Mouse (Mus musculus): ENCODE data around the gene Rbp4. TPM values are rescaled to one million over a fixed set of nuclear protein-coding genes. Genes with fewer than 3 reads are reported as not detected.
A peak's percentile ranks its signal among the peaks of the same experiment; 100 is the strongest.

Rbp4 gene
- 1.1 TPM in 2 replicates for polyA plus RNA-seq (2014; fragmentation: Nextera tagmentation; extraction: Ambion mirVana)

DNA sequence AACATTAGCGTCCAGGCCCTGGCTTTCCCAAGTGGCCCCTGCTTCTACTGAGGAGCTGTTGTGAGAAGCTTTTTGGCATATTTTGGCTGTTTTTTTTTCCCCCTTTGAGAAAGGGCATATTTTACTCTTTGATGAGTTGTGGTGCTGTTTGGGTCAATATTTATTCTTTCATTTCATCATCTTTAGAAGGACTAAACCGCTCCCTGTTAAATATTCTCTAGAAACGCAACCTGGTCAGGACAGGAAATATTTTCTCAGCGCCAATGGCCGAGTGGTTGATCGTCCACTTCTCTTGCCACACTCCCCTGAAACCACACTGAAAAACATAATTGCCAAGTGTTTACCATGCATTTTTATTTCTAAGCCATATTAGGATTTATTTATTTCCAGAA is at the start of gene Rbp4:
Gene Rbp4 (minus strand): TSS at position 63 of the 392 bp plus-strand sequence.
- DNase-seq (ENCODE audit: low spot score), result no peak
- Histone ChIP-seq H3K27me3 (ENCODE audit: control insufficient read depth, insufficient read depth, low read length) (peaks cover 23% of the 10 kb centered on the region), H3K9ac (ENCODE audit: low read length) (peak within 1 kb of the TSS; percentile 60), H3K4me1 (replicated peaks; ENCODE audit: control insufficient read depth, insufficient read depth, low read length) (no peaks in the 10 kb centered on the region), H3K4me3 (ENCODE audit: low read depth, low read length) (peak within 1 kb of the TSS; percentile 59), H3K27ac (ENCODE audit: low read depth, low read length) (no peak within 1 kb of the TSS), H3K4me2 (ENCODE audit: low read depth, low read length, severe bottlenecking) (peak within 1 kb of the TSS; percentile 96), H3K9me3 (ENCODE audit: control insufficient read depth, low read length) (no peaks in the 10 kb centered on the region), H3K36me3 (ENCODE audit: control insufficient read depth, insufficient read depth, low read length) (no peaks in the 10 kb centered on the region)
- WGBS, result 71% methylated on average over 6 of the region's 6 CpGs
- ATAC-seq (replicated peaks; ENCODE audit: low FRiP score), result no peak

DNA sequence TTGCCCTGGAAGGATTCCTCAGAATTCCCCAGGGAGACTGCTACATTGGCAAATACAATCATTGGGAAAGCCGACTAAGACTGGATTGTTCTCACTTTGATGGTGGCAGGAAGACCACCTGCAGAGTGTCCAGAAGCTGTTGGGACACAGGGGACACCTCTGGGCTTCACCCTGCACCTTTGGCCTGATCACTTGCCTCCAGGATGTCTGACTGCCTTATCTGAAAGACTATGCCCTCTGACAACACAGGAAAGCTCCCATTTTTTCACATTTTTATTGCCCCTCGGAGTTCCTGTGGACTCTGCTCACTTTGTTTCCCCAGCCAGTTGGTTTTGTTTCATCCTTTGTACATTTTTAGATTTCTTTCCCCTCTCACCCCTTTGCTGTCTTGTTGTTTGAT is 39.6 kb upstream of the Rbp4 start:
- Histone ChIP-seq H3K27me3 (ENCODE audit: control insufficient read depth, insufficient read depth, low read length) (no peaks in the 10 kb centered on the region), H3K4me3 (ENCODE audit: low read depth, low read length) (no peak overlapping the region), H3K9me3 (ENCODE audit: control insufficient read depth, low read length) (no peaks in the 10 kb centered on the region), H3K4me2 (ENCODE audit: low read depth, low read length, severe bottlenecking) (no peak overlapping the region), H3K9ac (ENCODE audit: low read length) (no peak overlapping the region), H3K36me3 (ENCODE audit: control insufficient read depth, insufficient read depth, low read length) (no peaks in the 10 kb centered on the region), H3K27ac (ENCODE audit: low read depth, low read length) (no peak overlapping the region), H3K4me1 (replicated peaks; ENCODE audit: control insufficient read depth, insufficient read depth, low read length) (no peaks in the 10 kb centered on the region)
- WGBS, result 68% methylated on average over 2 of the region's 2 CpGs
- ATAC-seq (replicated peaks; ENCODE audit: low FRiP score), result no peak
- no peak for DNase-seq (ENCODE audit: low spot score)

DNA sequence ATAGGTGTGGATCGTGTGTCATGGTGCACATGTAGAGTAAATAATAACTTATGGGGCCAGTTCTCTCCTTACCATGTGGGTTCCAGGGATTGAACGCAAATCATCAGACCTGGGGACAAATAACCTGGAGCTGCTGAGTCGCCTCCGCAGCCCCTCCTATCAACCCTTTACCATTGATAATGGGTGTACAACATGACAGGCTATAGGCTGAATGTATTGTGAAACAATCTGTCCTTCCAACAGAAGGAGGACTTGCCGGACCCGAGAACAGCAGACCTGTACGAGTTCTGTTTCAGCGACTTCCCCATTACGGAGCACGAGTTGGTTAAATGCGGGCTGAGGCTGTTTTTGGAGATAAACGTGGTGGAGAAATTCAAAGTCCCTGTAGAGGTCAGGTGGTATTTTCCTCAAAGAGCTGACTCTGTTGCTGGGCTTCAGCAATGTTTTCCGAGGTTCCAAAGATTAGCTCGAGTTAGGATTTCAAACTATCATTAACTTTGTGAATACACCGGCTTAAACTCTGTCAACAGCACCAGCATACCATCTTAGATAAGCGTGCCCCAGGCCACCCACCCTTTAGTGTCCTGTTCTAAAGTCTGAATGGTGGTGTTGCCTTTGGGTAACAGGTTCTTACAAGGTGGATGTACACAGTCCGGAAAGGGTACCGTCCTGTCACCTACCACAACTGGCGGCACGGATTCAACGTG is 36.7 kb upstream of the Rbp4 start:
- H3K9me3 ChIP-seq (ENCODE audit: control insufficient read depth, low read length), result no peaks in the 10 kb centered on the region
- no peak overlapping the region for H3K9ac ChIP-seq (ENCODE audit: low read length)
- no peak overlapping the region for H3K27ac ChIP-seq (ENCODE audit: low read depth, low read length)
- H3K4me2 ChIP-seq (ENCODE audit: low read depth, low read length, severe bottlenecking), result no peak overlapping the region
- H3K4me3 ChIP-seq (ENCODE audit: low read depth, low read length), result no peak overlapping the region
- DNase-seq (ENCODE audit: low spot score) (no peak), ATAC-seq (replicated peaks; ENCODE audit: low FRiP score) (no peak)
- H3K4me1 ChIP-seq (replicated peaks; ENCODE audit: control insufficient read depth, insufficient read depth, low read length), result no peaks in the 10 kb centered on the region
- no peaks in the 10 kb centered on the region for H3K36me3 ChIP-seq (ENCODE audit: control insufficient read depth, insufficient read depth, low read length)
- no peaks in the 10 kb centered on the region for H3K27me3 ChIP-seq (ENCODE audit: control insufficient read depth, insufficient read depth, low read length)
- WGBS, result 93% methylated on average over 21 of the region's 21 CpGs

- Histone ChIP-seq H3K27ac (ENCODE audit: low read depth, low read length) (no peak overlapping the region), H3K4me3 (ENCODE audit: low read depth, low read length) (no peak overlapping the region), H3K4me2 (ENCODE audit: low read depth, low read length, severe bottlenecking) (no peak overlapping the region), H3K36me3 (ENCODE audit: control insufficient read depth, insufficient read depth, low read length) (no peaks in the 10 kb centered on the region), H3K9ac (ENCODE audit: low read length) (no peak overlapping the region), H3K4me1 (replicated peaks; ENCODE audit: control insufficient read depth, insufficient read depth, low read length) (no peaks in the 10 kb centered on the region), H3K27me3 (ENCODE audit: control insufficient read depth, insufficient read depth, low read length) (no peaks in the 10 kb centered on the region), H3K9me3 (ENCODE audit: control insufficient read depth, low read length) (no peaks in the 10 kb centered on the region)
- DNase-seq (ENCODE audit: low spot score), result no peak
- ATAC-seq (replicated peaks; ENCODE audit: low FRiP score), result no peak
- 96% methylated on average over 1 of the region's 1 CpGs for WGBS
These were observed 31.2 kb upstream of the Rbp4 start for GRCm38 (mm10) chr19:38156243-38156642.

DNA sequence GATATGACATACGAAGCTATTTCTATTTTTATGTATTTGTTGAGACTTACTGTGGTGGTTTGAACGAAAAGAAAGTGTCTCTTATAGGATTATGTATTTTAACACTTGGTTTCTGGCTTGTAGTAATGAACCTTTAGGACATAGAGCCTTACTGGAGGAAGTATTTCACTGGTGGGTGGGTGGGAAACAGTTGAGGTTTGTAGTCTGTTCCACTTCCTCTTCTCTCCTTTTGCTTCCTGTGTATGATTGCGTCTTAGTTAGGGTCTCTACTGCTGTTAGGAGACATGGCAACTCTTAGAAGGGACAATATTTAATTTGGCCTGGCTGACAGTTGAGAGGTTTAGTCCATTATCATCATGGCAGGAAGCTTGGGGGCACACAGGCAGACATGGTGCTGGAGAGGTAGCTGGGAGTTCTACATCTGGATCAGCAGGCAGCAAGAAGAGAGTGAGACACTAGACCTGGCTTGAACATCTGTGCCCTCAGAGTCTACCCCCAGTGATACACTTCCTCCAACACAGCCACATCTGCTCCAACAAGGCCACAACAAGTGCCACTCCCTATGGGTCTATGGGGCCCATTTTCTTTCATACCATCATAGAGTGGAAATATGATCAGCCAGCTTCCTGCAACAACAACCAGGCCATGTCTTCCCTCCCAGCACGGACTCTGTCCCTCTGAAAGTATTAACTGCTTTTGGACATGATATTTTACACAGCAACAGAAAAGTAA is 18.6 kb upstream of the Rbp4 start:
- no peak overlapping the region for H3K27ac ChIP-seq (ENCODE audit: low read depth, low read length)
- H3K4me1 ChIP-seq (replicated peaks; ENCODE audit: control insufficient read depth, insufficient read depth, low read length), result no peaks in the 10 kb centered on the region
- no peak overlapping the region for H3K4me3 ChIP-seq (ENCODE audit: low read depth, low read length)
- no peaks in the 10 kb centered on the region for H3K27me3 ChIP-seq (ENCODE audit: control insufficient read depth, insufficient read depth, low read length)
- no peaks in the 10 kb centered on the region for H3K36me3 ChIP-seq (ENCODE audit: control insufficient read depth, insufficient read depth, low read length)
- ATAC-seq (replicated peaks; ENCODE audit: low FRiP score), result no peak
- no peak overlapping the region for H3K4me2 ChIP-seq (ENCODE audit: low read depth, low read length, severe bottlenecking)
- 79% methylated on average over 4 of the region's 4 CpGs for WGBS
- no peak for DNase-seq (ENCODE audit: low spot score)
- no peak overlapping the region for H3K9ac ChIP-seq (ENCODE audit: low read length)
- H3K9me3 ChIP-seq (ENCODE audit: control insufficient read depth, low read length), result no peaks in the 10 kb centered on the region

GRCm38 (mm10) chr19:38134806-38135205 is 9.7 kb upstream of the Rbp4 start:
- no peaks in the 10 kb centered on the region for H3K4me1 ChIP-seq (replicated peaks; ENCODE audit: control insufficient read depth, insufficient read depth, low read length)
- 89% methylated on average over 6 of the region's 6 CpGs for WGBS
- H3K27me3 ChIP-seq (ENCODE audit: control insufficient read depth, insufficient read depth, low read length), result no peaks in the 10 kb centered on the region
- no peak for DNase-seq (ENCODE audit: low spot score)
- no peaks in the 10 kb centered on the region for H3K9me3 ChIP-seq (ENCODE audit: control insufficient read depth, low read length)
- ATAC-seq (replicated peaks; ENCODE audit: low FRiP score), result no peak
- H3K36me3 ChIP-seq (ENCODE audit: control insufficient read depth, insufficient read depth, low read length), result no peaks in the 10 kb centered on the region
- no peak overlapping the region for H3K9ac ChIP-seq (ENCODE audit: low read length)
- no peak overlapping the region for H3K4me3 ChIP-seq (ENCODE audit: low read depth, low read length)
- no peak overlapping the region for H3K27ac ChIP-seq (ENCODE audit: low read depth, low read length)
- H3K4me2 ChIP-seq (ENCODE audit: low read depth, low read length, severe bottlenecking), result no peak overlapping the region

DNA sequence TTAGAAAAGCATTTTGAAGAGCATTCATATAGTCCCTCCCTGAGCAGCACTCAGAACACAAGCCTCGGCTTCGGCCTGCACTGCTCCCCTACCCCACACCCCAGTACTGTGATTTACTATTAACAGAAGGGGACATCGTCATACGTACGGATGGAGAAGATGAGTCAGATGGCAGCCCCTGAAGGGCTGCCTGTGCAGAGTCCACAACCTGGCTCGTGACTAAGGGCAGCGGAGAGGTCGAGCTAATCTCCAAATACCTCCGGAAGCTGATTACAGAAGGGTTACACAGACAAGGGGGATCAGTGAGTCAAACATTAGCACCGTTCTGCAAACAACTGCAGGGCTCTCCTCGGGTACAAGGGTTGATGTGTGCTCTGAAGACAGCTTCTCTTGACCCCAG is 8.9 kb upstream of the Rbp4 start:
- no peak for DNase-seq (ENCODE audit: low spot score)
- H3K36me3 ChIP-seq (ENCODE audit: control insufficient read depth, insufficient read depth, low read length), result no peaks in the 10 kb centered on the region
- no peak overlapping the region for H3K27ac ChIP-seq (ENCODE audit: low read depth, low read length)
- H3K4me1 ChIP-seq (replicated peaks; ENCODE audit: control insufficient read depth, insufficient read depth, low read length), result no peaks in the 10 kb centered on the region
- no peak overlapping the region for H3K4me2 ChIP-seq (ENCODE audit: low read depth, low read length, severe bottlenecking)
- H3K9ac ChIP-seq (ENCODE audit: low read length), result no peak overlapping the region
- H3K27me3 ChIP-seq (ENCODE audit: control insufficient read depth, insufficient read depth, low read length), result no peaks in the 10 kb centered on the region
- WGBS, result 73% methylated on average over 11 of the region's 11 CpGs
- no peaks in the 10 kb centered on the region for H3K9me3 ChIP-seq (ENCODE audit: control insufficient read depth, low read length)
- H3K4me3 ChIP-seq (ENCODE audit: low read depth, low read length), result no peak overlapping the region
- no peak for ATAC-seq (replicated peaks; ENCODE audit: low FRiP score)

- Histone ChIP-seq H3K36me3 (ENCODE audit: control insufficient read depth, insufficient read depth, low read length) (no peaks in the 10 kb centered on the region), H3K27ac (ENCODE audit: low read depth, low read length) (no peak within 1 kb of the TSS), H3K4me3 (ENCODE audit: low read depth, low read length) (no peak within 1 kb of the TSS), H3K9ac (ENCODE audit: low read length) (no peak within 1 kb of the TSS), H3K27me3 (ENCODE audit: control insufficient read depth, insufficient read depth, low read length) (no peaks in the 10 kb centered on the region), H3K4me1 (replicated peaks; ENCODE audit: control insufficient read depth, insufficient read depth, low read length) (no peaks in the 10 kb centered on the region), H3K9me3 (ENCODE audit: control insufficient read depth, low read length) (no peaks in the 10 kb centered on the region), H3K4me2 (ENCODE audit: low read depth, low read length, severe bottlenecking) (no peak within 1 kb of the TSS)
- ATAC-seq (replicated peaks; ENCODE audit: low FRiP score) (no peak), DNase-seq (ENCODE audit: low spot score) (no peak)
- 82% methylated on average over 6 of the region's 6 CpGs for WGBS
These were observed 7.4 kb upstream of the Rbp4 start, which contains the start of gene Pde6c for GRCm38 (mm10) chr19:38132481-38132880. Gene Pde6c, plus strand, starts transcription at chr19:38132781.

GRCm38 (mm10) chr19:38126656-38127055 is 1.6 kb upstream of the Rbp4 start:
- Histone ChIP-seq H3K4me3 (ENCODE audit: low read depth, low read length) (no peak overlapping the region), H3K27me3 (ENCODE audit: control insufficient read depth, insufficient read depth, low read length) (peaks cover 23% of the 10 kb centered on the region)
- 72% methylated on average over 8 of the region's 8 CpGs for WGBS

More at GRCm38 (mm10) chr19:38126656-38127055, 1.6 kb upstream of the Rbp4 start:
- H3K27ac ChIP-seq (ENCODE audit: low read depth, low read length), result no peak overlapping the region
- no peak for ATAC-seq (replicated peaks; ENCODE audit: low FRiP score)
- H3K9me3 ChIP-seq (ENCODE audit: control insufficient read depth, low read length), result no peaks in the 10 kb centered on the region
- no peak overlapping the region for H3K9ac ChIP-seq (ENCODE audit: low read length)
- H3K4me1 ChIP-seq (replicated peaks; ENCODE audit: control insufficient read depth, insufficient read depth, low read length), result no peaks in the 10 kb centered on the region
- DNase-seq (ENCODE audit: low spot score), result no peak
- no peak overlapping the region for H3K4me2 ChIP-seq (ENCODE audit: low read depth, low read length, severe bottlenecking)
- no peaks in the 10 kb centered on the region for H3K36me3 ChIP-seq (ENCODE audit: control insufficient read depth, insufficient read depth, low read length)

Measured in forebrain, embryonic 11.5 days (tissue).